Mouse (Mus musculus): ENCODE measurements around the gene Fsd2.
A peak's percentile ranks its signal among the peaks of the same experiment; 100 is the strongest.

Gene Fsd2

DNA sequence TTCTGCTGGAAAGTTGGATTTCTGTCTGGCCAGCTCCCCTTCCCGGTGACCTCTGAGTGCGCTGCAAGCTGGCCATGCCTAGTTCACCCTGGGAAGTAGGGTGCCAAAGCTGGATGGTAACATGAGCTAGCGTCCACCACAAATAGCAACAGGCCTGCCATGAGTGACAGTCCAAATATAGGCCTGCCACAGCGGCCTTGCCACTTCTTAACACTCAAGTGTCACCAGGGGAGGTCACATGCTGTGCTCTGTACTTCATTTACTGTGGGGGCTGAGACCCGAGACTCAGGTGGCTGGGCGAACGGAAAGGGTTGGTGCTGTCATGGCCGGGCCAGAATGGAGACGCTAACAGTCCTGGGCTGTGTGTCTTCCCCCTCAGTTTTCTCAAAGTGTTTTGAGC, at the start of gene Fsd2:
Gene Fsd2 (minus strand): TSS at position 53 of the 400 bp plus-strand sequence.
- DNase-seq (ENCODE audit: low read depth): no peak

DNA sequence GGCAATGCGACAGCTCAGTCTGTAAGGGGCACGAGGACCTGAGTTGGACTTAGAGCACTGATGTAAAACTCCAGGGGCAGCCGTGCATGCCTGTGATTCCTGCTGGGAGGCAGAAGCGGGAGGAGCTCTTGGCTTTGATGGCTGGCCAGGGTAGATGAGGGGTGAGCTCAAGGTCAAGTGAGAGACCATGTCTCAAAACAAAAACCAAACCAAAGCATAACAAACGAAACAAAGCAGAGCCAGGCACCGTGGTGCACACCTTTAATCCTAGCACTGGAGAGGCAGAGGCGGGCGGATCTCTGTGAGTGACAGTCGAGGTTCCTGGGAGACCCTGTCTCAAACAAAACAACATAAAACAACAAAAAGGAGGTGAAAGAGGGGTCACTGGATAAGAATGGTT, 48.3 kb upstream of the Fsd2 start:
- no peak for DNase-seq (ENCODE audit: low read depth)

DNA sequence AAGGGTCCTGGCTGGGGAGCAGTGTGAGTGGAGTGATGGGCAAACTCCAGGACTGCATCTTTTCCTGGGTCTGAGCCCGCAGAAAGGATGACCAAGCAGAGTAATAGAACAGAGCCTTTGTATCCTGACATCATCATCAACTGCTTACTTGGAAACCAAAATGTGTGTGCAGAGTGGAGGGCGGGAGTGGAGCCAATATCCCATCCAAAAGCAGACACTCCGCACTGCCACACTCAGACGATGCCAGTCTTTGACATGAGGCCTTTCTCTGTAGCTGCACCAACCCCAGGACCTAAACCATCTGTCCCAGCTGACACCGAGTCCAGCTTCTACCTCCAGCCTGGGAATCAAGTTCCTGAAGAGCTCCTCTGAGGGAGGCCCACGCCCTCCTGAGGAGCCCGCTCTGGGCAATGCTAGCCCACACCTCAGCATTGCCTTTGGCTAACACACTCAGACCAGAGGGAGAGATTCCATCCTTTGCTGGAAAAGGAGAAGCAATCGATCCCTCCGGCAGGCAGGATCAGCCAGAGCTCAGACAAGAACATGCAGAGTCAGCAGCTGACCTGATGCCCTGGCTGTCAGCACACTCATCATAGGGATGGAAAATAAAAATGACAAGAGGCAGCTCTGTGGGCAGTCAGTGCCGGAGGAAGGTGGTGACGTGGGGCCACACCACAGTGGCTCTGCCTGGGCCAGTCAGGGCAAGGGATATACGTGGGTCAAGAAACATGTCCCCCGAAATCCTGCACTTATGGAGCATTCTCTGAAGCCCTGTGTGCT, 46.3 kb upstream of the Fsd2 start:
- DNase-seq (ENCODE audit: low read depth): no peak

DNA sequence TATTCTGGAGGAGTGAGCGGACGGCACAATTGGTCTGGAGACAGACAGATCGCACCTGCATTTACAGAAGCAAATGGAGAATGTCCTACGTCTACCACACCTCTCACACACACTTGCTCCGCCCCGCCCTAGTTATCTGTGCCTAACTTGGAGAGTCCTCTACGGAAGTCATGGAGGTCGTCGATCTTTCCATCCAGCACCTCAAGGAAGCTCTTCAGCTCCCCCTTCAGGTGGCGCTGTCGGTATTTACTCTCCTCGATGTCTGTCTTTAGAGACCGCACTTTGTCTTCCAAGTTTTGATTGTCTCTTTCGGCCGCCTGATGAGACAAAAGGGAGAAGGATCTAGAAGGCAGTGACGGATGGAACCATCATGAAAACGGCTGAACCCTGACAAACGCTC, 43.4 kb upstream of the Fsd2 start:
- DNase-seq (ENCODE audit: low read depth): peak; percentile 45

DNA sequence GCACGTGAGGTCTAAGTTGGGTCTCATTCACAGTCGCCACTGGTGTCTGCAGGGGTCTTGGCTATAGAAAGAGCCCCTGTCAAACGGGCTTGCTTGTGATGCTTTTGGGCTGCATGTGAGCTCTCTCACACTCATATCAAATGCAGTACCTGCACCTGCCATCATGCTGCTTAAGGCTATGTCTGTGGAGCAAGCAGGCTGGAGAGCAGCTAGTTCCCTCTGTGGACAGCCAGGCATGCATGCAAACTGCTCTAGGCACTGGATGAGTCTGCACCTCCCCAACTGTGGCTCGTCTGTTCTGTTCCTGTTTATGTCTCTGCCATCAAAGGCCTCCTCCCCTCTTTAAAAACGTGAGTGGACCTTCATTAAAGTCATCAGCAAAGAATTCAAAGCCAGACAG, 39.7 kb upstream of the Fsd2 start:
- DNase-seq (ENCODE audit: low read depth): no peak

DNA sequence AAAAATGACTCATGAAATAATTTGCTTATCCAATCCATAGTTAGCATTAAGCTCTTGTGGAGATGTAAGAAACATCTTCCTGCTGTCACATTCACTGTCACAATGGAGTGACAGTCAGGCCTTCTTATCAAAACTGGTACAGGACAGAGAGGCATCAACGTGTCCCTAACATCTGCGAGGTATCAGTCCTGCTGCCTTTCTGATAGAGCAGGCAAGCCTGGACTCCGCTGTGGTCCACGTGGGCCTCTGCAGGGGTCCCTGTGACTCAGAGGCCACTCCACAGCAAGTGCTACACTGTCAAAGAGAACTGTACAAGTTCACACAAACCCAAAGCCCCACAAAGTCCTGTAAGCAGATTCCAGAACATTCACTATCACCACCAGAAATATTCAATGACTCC, 38.7 kb upstream of the Fsd2 start:
- peak; percentile 14 for DNase-seq (ENCODE audit: low read depth)

DNA sequence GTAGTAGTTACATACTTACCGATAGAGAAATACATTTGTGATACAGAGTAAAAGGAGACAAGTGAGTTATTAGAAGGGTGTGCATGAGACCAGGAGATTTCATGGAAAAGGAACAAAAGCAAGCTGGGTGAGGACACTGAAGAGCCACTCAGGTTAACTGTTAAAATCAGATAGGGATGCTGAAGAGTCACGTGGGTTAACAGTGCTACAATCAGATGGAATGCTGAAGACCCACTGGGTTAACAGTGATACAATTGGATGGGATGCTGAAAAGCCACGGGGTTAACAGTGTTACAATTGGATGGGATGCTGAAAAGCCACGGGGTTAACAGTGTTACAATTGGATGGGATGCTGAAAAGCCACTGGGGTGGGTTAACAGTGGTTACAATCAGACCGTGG, 38.2 kb upstream of the Fsd2 start:
- no peak for DNase-seq (ENCODE audit: low read depth)

DNA sequence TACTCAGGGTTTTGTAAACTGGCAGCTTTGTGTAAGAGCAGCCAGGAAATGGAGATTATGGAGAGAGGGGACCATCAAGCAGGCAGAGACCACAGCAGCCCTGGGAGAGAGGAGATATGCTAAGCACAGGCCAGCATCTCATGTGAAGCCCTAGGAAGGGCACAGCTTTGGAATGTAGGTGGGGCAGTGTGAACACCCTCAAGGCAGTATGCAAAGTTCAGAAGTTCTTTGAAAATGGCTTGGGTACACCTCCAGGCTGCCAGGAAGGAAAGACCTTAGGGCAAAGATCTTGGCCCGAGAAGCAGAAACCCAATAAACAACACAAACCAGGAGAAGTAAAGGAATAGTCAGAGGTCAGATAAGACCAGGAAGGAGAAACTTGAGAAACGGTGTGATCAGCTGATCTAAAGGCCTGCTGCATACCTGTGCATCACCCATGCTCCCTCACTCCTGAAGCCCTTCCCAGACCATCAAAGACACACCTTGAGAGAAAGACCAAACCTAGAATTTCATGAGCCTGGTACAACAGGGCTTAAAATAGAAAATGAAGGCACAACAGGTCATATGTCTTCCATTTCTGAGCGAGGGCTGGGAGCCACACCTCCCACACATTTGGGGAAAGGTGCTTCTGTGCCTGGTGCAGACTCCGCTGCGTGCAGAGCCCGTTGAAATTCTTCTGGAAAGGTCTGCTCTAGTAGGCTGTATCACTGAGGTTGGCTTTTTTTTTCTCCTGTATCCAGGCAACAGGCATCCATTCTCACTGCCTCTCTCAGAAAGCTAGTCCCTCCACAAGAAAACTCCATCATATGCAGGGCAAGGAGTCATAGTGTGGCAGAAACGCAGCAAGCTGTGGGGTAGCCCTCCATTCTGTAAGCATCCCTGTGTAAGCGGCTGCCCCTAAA, 32.9 kb upstream of the Fsd2 start:
- no peak for DNase-seq (ENCODE audit: low read depth)

DNA sequence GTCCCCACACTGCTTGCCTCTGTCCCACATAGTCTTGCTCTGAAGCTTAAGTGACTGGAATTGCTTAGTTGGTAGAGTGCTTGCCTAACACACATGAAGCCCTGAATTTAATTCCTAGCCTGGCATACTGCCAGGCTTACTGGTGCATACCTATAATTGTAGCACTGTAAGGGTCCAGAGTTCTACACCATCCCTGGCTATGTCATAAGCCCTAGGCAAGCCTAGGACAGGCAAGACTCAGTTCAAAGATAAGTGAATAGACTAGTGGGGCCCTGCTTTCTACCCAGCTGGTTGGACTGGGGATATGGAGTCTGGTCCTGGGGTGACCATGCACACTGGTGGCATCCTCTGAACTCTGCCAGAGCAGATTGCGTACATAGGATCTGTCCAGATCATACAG, 30.9 kb upstream of the Fsd2 start:
- DNase-seq (ENCODE audit: low read depth): no peak

DNA sequence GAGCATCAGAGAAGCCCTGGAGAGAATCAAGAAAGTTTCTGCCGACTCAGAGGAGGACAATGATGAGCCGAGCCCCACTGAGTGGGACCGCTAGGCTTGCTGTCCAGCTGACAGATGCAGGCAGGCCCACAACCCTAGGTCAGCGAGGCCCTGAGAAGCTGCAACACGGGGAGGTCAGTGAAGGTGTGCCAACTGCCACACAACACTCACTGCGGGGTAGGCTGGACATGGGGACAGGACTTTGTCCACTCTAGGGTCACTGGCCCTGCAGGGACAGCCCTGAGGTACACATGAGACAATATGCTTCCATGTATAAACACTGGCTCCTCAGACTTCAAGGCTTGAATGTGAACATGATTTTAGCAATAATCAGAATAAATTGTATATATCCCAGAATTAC, 29.3 kb upstream of the Fsd2 start:
- no peak for DNase-seq (ENCODE audit: low read depth)

DNA sequence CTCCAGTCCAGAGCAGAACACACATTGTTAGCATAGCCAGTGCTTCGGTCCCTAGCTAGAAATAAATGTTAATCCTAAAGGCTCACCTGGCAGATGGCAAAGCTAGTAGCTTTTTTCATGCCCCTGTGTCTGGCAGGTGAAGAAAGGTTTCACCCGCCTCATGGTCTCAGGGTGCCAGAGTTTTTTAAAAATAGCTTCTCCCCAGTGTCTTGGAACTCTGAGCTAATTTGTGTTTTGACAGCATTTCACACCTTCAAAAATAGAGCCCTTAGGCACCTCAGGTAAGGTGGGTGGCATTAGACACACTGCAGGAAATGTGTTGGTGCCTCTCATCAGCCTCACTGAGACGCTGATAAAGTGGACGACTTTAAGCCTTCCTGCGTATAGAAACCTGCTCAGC, 28.3 kb upstream of the Fsd2 start:
- DNase-seq (ENCODE audit: low read depth): no peak

DNA sequence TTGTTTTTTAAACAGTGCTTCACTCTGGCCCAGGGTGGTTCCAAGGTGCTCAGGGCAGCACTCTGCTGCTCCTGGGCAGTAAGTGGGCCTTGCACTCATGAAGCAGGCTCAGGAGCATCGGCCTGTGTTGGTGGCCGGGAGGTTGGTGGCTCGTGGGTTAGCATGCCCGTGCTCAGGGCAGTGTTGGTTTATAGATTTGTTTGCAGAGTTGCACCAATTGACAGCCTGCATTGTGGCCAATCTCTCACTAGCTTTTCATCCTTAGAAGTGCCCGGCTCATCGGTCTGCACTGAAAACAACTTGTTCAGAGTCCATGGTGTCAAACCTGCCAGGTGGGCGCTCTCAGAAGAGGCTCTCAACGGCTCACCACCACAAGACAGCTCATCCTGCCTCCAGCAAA, 26.6 kb upstream of the Fsd2 start:
- DNase-seq (ENCODE audit: low read depth): no peak

DNA sequence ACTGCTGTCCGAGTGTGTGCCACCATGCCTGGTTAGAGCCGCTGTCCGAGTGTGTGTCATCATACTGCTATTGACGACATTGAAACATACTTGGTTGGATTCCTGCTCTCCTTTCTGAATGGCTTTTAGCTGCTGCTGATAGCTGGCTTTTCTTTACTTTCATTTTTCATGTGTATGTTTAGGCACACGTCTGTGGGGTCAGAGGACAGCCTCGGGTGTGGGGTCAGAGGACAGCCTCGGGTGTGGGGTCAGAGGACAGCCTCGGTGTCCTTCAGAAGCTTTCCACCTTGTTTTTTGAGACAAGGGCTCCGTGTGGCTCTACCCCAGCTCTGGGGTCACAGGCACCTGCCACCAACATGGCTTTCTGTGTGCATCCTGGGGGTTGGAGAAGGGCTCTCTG, 25.9 kb upstream of the Fsd2 start:
- DNase-seq (ENCODE audit: low read depth): no peak

DNA sequence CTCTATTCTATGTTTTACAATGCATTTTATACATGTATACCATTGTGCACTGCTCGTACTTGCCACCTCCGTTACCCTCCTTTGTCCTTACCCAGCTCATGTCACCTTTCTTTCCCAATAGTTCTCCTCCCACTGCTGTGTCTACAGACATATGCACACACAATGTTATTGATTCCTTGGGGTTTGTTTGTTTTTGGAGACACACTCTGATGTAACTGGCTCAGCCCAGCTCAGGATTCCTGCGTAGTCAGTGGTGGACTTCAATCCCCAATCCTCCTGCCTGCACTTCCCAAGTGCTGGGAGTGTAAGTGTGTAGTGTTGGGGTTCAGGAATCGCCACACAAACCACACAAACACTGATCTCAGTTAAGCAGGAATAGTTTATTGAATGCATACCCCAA, 20.5 kb upstream of the Fsd2 start:
- DNase-seq (ENCODE audit: low read depth): no peak

DNA sequence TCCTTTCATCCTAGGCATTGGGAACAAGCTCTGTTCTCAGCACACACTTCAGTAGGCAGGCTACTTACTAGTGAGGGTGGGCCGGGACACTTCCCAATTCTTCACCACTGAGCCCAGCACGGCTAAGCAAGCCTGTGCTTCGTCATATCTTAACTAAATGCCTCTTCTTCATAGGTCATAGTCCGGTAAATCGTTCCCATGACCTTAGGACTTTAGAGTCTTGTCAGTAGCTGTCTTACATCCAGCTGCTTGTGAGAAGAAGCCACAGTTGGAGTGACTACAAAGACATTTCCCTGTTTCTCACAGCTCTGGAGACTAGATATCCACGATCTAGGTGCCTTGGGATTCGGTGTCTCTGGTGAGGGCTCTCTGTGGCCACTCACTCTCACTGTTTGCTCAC, 18.6 kb upstream of the Fsd2 start:
- DNase-seq (ENCODE audit: low read depth): no peak

DNA sequence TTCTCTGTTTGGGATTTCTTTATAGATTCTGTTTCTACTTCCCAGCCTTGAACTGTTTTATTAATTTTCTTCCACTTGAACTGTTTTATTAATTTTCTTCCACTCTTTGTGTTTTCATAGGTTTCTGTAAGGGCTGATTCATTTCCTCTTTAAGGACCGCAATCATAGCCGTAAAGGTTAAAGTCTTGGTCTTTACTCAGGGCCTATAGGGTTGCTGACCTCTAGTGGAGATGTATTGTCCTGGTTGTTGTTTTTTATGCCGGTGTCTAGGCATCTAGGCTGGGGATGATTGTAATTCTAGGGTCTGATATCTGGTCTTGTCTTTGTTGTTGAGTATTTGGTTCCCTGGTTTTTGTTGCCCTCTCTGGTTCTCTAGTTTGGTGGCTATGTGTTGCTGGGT, 16.8 kb upstream of the Fsd2 start:
- no peak for DNase-seq (ENCODE audit: low read depth)

DNA sequence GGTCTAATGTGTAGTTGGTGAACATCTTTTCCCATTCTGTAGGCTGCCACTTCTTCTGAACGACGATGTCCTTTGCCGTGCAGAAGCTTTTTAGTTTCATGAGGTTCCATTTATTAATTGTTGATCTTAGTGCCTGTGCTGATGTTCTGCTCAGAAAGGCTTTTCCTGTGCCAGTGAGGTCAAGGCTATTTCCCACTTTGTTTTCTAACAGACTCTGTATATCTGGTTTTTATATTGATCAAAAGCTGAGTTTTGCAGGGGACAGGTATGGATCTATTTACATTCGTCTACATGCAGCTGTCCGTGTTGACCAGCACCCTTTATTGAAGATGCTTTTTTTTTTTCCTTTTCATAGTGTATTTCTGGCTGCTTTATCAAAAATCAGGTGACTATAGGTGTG, 12.6 kb upstream of the Fsd2 start:
- no peak for DNase-seq (ENCODE audit: low read depth)

DNA sequence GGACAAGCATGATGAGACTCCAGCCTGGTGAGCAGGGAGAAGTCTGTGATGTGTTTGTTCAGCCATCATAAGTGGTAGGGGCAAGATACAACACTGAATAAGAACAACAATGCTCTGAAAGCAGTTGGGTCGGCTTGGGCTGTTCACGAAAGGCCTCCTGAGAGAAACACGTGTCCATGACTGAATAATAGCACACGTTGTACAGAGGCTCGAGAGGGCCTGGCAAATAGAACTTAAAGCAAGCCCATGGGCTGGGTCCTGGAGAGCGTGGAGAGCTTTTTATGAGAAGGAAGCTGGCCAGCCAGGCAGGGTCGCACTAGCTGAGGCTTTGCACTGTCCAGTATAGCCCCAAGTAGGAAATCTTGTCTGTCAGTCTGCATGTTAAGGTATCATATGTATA, 11.7 kb upstream of the Fsd2 start:
- no peak for DNase-seq (ENCODE audit: low read depth)

DNA sequence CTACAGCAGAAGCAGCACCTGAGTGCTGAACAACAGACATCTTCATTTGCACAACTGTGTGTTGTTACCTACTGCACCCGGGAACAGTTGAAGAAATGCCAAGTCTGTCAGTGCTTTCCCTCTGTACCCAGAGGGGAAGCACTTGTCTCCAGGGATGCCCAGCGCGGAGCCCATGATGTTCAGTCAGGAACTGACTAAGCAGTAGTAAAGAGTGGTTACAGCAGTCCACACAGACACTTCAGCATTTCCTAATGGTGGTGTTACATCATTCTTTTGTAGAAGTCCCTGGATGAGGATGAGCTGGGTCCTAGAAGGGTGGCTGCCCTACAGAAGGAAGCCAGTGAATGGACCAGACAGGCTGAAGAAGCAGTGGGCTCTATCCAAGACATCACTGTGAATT, 11.1 kb upstream of the Fsd2 start:
- no peak for DNase-seq (ENCODE audit: low read depth)

DNA sequence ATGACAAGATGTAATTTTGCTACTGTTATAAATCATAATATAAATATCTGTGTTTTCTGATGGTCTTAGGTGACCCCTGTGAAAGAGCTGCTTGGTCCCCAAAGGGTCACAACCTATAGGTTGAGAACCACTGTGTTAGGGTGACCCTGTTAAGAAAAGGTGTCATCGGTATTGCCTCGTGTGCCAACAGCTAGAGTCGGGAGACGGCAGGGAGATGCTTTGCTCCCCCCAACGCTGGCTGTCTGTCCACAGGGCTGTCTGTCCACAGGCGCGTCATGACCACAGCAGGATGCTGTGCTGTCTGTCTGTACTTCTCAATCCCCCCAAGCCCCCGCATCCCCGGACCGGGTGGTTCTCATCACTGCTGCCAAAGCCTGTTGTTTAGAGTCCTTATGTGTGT, 8.9 kb upstream of the Fsd2 start:
- no peak for DNase-seq (ENCODE audit: low read depth)

DNA sequence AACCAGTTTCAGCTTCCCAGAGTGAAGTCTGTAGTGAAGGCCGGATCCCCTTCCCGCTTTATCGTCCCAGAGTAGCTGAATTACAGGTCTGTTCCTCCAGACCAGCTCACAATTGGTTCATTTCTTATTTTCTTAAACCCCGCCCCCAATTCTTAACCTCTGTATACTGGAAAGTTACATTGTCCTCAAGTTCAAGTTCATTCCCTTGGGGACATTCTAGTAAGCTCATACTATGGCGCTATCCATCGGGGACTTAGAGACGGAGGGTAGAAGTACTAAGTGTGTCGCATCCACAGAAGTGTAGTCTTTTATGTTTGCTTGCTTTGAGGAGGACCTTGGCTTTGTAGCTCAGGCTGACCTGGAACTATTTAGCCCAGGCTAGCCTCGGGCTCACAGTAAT, 7.1 kb upstream of the Fsd2 start:
- DNase-seq (ENCODE audit: low read depth): no peak

DNA sequence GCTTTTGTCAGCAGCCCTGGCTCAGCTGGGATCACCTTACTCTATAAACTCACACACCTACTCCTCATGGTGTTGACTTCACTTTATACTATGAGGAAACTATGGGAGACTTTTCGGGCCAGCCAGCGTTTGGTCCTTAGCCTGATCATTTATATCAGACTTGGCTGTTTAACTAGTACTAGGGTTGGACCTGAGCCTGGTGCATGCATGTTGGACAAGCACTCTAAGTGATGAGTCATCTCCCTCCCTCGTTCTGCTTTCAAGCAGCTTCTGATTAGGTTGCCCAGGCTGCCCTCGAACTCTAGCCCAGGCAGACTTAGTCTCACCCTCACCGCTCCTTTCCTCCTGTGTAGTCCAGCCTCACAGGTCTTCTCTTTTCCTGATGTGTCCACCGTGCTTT, 6.7 kb upstream of the Fsd2 start:
- DNase-seq (ENCODE audit: low read depth): no peak

DNA sequence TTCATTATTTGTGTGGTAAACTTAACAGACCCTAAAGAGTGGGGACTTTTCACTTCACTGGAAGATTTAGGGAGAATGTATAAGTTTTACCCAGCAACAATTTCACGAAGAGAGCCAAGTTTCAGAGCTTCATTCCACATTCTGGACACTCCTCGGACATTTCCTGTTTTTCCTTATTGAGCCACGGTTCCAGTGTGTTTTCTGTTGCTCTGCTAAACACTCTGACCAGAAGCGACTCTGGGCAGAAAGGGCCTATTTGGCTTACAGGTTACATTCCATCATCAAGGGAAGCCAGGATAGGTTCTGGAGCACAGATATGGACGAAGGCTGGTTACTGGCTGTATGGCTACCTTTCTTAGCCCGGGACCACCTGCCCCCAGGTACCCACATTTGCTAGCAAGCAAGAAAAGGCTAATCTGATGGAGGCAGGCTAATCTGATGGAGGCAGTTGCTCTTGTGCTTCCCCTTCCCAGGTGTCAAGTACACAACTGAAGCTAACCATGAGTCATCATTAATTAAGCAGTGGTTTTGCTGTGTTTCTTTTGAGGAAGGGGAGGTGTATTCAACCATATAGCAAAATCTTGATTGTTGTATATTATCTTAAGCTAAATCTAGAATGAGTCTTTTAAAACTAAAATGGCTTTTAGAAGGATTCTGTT, 6.0 kb upstream of the Fsd2 start:
- DNase-seq (ENCODE audit: low read depth): no peak
